Mouse (Mus musculus) cerebellum, adult 2 months (tissue): ENCODE results near the gene Klhl29.

Experiments used
- CTCF ChIP-seq: fragments of 200-500 bp; IDR thresholded peaks from 2 replicates; pipeline ENCODE4 v1.5.1; 2011; ENCODE audit warnings: low read depth, mild to moderate bottlenecking, control low read depth, low read length, moderate library complexity, borderline replicate concordance; ENCODE audit not compliant: insufficient read depth
- POLR2A ChIP-seq: fragments of 200-500 bp; IDR thresholded peaks from 2 replicates; pipeline ENCODE4 v1.6.1; 2011; ENCODE audit warnings: low read length, control low read depth, borderline replicate concordance; ENCODE audit not compliant: insufficient read depth

GRCm38 (mm10) chr12:5375616-5376461, at the start of gene Klhl29:
- TF ChIP-seq POLR2A (peak; percentile 75), CTCF (no peak)
